Mouse (Mus musculus) testis, adult 2 months (tissue): ENCODE results near the gene Leng8. TPM values are rescaled to one million over a fixed set of nuclear protein-coding genes. Genes with fewer than 3 reads are reported as not detected.
A peak's percentile ranks its signal among the peaks of the same experiment; 100 is the strongest.

Source experiments
- H3K27ac ChIP-seq: fragments of 200-500 bp; 2 replicates; pipeline ENCODE4 v1.5.1; 2012; ENCODE audit warnings: low read depth, low read length; ENCODE audit not compliant: control insufficient read depth, insufficient read depth
- H3K27me3 ChIP-seq: fragments of 200-500 bp; 2 replicates; pipeline ENCODE4 v1.6.1; 2012; ENCODE audit warnings: mild to moderate bottlenecking, low read length, moderate library complexity; ENCODE audit not compliant: control insufficient read depth, insufficient read depth
- H3K36me3 ChIP-seq: fragments of 200-500 bp; 2 replicates; pipeline ENCODE4 v1.6.1; 2012; ENCODE audit warnings: mild to moderate bottlenecking, low read length; ENCODE audit not compliant: control insufficient read depth, insufficient read depth
- H3K4me1 ChIP-seq: fragments of 200-500 bp; 2 replicates; pipeline ENCODE4 v1.6.1; 2012; ENCODE audit warnings: low read length; ENCODE audit not compliant: control insufficient read depth, insufficient read depth
- H3K4me3 ChIP-seq: fragments of 200-500 bp; 2 replicates; pipeline ENCODE4 v1.5.1; 2012; ENCODE audit warnings: low read depth, mild to moderate bottlenecking, low read length, moderate library complexity, mixed read lengths; ENCODE audit not compliant: control insufficient read depth
- CTCF ChIP-seq: fragments of 200-500 bp; IDR thresholded peaks from 2 replicates; pipeline ENCODE4 v1.5.1; 2012; ENCODE audit warnings: low read depth, mild to moderate bottlenecking, inconsistent platforms, low read length, moderate library complexity; ENCODE audit not compliant: control insufficient read depth, insufficient read depth, insufficient replicate concordance
- POLR2A ChIP-seq: fragments of 200-500 bp; IDR thresholded peaks from 2 replicates; pipeline ENCODE4 v1.6.1; 2012; ENCODE audit warnings: low read depth, mild to moderate bottlenecking, inconsistent platforms, low read length, moderate library complexity; ENCODE audit not compliant: control insufficient read depth
- polyA plus RNA-seq: library from polyadenylated mRNA; depleted of rRNA; stranded (reverse); fragments of >200 nt; gene quantifications from 2 replicates; pipeline ENCODE4 v1.2.3, GENCODE M21; 2012

Leng8 gene
- polyA plus RNA-seq, 1 experiment, result 559 TPM

DNA sequence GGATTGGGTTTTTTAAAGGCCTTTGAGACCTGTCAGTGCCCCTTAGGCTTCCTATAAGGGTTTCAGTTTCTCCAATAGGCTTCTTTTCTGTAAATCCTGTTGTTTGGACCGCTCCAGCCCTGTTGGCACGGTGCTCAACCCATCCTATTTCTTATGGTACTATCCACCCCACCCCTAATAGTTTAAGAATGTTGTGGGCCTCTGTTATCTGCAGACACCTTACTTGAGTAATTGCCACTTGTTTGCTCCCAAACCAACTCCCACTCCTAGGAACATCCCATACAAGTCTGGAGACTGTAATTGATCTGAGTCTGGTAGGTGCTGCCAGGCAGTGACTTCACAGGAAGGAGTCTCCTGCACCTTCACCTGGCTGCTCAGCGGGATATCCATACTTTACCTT, 907 bp downstream of the Leng8 start:
- Histone ChIP-seq H3K4me3 (peak overlapping the region; percentile 94), H3K27me3 (no peaks in the 10 kb centered on the region), H3K4me1 (peaks cover 2% of the 10 kb centered on the region; the same call in 1 of the 2 replicates), H3K27ac (peak overlapping the region; percentile 99), H3K36me3 (no peaks in the 10 kb centered on the region; the same call in 1 of the 2 replicates)
- TF ChIP-seq CTCF (no peak), POLR2A (no peak)

DNA sequence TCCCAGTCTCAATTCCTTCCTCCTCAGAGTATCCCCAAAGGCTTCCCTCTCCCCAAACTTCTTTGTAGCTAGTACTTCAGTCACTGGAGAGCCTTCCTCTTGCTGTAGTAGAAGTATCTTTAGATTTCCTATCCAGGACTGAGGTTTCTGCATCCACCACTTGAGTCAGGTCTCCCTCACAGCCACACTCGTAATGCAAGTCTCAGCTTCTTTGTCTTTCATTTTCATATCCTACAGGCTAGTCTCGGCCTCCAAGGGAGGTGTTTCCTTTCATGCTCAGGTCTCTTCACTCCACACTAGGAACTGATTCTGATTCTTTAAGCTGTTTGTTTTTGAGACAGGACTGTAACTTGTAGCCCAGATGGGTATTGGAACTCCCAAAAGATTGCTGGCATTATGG, 1.3 kb downstream of the Leng8 start:
- Histone ChIP-seq H3K27ac (no peak overlapping the region), H3K27me3 (no peaks in the 10 kb centered on the region), H3K4me3 (peak overlapping the region; percentile 94), H3K4me1 (peaks cover 2% of the 10 kb centered on the region; the same call in 1 of the 2 replicates), H3K36me3 (no peaks in the 10 kb centered on the region; the same call in 1 of the 2 replicates)
- no peak for TF ChIP-seq POLR2A
- no peak for TF ChIP-seq CTCF

DNA sequence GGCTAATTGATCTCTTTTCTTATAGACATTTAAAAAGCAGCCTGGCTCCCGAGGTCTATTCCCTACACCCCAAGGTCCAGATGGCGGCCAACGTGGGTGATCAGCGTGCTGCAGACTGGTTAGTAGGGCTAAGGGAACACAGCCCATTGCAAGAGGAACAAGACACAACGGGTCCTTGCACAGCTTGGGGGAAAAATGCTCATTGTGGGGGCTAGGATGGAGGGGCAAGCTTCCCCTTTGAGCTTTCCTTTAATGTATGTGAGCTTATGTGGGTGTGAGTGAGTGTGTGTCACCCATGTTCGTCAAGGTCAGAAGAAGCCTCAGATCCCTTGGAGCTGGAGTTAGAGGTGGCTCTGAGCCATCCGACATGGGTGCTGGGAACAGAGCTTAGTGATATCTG, 1.8 kb downstream of the Leng8 start:
- no peak for TF ChIP-seq POLR2A
- TF ChIP-seq CTCF, result no peak
- peaks cover 2% of the 10 kb centered on the region; the same call in 1 of the 2 replicates for H3K4me1 ChIP-seq
- H3K36me3 ChIP-seq, result no peaks in the 10 kb centered on the region; the same call in 1 of the 2 replicates
- no peaks in the 10 kb centered on the region for H3K27me3 ChIP-seq
- peak overlapping the region; percentile 94 for H3K4me3 ChIP-seq
- no peak overlapping the region for H3K27ac ChIP-seq

DNA sequence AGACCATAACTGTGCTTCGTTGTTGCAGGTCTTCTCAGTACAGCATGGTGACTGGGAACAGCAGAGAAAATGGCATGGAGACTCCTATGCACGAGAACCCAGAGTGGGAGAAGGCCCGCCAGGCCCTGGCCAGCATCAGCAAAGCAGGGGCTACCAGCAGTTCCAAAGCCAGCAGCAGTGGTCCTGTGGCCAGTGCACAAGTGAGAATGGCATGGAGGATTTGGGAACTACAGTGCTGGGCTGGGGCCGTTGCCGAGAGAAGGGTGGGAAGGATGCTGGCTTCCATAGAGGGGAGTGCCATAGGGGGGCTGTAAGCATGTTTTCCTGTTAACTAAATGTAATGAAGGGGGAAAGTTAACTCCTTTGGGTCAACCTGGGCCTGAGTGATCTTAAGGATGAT, 2.6 kb downstream of the Leng8 start:
- Histone ChIP-seq H3K4me3 (no peak overlapping the region), H3K4me1 (no peaks in the 10 kb centered on the region), H3K27me3 (no peaks in the 10 kb centered on the region), H3K27ac (no peak overlapping the region), H3K36me3 (no peaks in the 10 kb centered on the region; the same call in none of the 2 replicates)
- no peak for TF ChIP-seq POLR2A
- TF ChIP-seq CTCF, result no peak

DNA sequence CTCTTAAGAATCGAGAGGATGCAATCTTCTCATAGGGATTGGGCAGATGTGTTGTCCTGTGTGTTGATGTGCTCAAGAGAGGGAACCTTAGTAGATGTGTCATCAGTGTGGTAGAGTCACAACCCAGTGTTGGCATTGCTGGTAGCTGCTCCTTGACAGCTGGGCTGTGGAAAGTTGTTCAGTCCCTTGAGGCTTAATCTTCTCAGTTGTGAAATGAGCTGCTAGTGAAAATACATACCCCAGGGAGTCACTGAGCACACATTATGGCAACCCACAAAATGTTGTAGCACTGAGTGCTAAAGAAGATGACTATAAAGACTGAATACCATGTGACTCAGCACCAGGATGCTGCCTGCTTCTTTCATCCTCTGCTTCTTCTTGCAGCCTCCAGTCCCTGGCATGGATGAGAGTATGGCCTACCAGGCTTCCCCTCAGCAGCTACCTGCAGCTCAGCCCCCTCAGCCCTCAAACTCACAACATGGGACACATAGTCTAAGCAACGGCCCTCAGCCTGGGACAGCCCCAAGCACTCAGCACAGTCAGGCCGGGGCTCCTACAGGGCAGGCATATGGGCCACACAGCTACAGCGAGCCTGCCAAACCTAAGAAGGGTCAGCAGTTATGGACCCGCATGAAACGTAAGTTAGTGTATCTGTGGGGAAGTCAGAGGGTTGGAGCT, 4.9 kb downstream of the Leng8 start:
- Histone ChIP-seq H3K27me3 (no peaks in the 10 kb centered on the region), H3K4me3 (no peak overlapping the region), H3K4me1 (peaks cover 3% of the 10 kb centered on the region; the same call in 1 of the 2 replicates), H3K36me3 (no peaks in the 10 kb centered on the region; the same call in none of the 2 replicates), H3K27ac (no peak overlapping the region)
- TF ChIP-seq POLR2A (no peak), CTCF (no peak)

DNA sequence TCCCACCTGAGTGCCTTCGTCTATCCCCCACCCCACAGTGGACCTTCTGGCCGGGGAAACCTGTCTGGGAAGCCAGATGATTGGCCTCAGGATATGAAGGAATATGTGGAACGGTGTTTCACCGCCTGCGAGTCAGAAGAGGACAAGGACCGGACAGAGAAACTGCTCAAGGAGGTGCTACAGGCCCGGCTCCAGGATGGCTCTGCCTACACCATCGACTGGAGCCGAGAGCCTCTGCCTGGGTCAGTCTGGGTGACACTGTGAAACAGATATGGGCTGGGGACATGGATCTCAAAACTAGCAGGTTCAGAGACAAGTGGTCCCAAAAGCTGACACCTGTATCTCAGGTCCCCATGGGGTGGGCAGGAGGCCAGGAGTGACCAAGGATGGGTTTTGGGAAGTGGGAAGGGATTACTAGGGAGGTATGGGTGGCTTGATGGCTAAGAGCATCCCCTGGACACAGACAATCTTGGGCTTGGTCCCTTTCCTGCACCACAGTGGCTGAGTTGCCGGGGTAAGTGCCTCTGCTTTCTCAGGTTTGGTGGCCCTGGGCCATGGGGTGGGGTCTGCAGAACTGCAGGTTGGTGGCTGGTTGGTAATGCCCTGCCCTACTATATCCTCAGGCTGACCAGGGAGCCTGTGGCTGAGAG, 6.1 kb downstream of the Leng8 start:
- TF ChIP-seq POLR2A, result no peak
- no peak for TF ChIP-seq CTCF

DNA sequence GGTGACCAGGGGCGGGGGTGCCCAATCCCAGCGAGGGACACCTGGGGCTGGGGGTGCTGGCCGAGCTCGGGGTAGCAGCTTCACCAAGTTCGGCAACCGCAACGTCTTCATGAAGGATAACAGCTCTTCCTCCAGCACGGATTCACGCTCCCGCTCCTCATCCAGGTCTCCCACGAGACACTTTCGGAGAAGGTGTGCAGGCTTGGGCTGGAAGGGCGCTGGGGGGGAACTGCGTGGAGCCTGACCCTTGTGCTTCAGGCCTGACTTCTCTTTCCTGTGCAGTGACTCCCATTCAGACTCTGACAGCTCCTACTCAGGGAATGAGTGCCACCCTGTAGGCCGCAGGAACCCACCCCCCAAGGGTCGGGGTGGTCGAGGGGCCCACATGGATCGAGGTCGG, 6.7 kb downstream of the Leng8 start:
- TF ChIP-seq CTCF, result no peak
- no peak for TF ChIP-seq POLR2A

More for the DNA sequence above, 6.1 kb downstream of the Leng8 start:
- H3K4me3 ChIP-seq, result no peak overlapping the region; the same call in 1 of the 2 replicates
- H3K36me3 ChIP-seq, result no peaks in the 10 kb centered on the region; the same call in none of the 2 replicates
- H3K27me3 ChIP-seq, result no peaks in the 10 kb centered on the region
- peaks cover 9% of the 10 kb centered on the region for H3K4me1 ChIP-seq
- H3K27ac ChIP-seq, result no peak overlapping the region

More for the DNA sequence above, 6.7 kb downstream of the Leng8 start:
- no peak overlapping the region; the same call in 1 of the 2 replicates for H3K4me3 ChIP-seq
- H3K4me1 ChIP-seq, result peaks cover 13% of the 10 kb centered on the region
- H3K27ac ChIP-seq, result no peak overlapping the region
- H3K36me3 ChIP-seq, result no peaks in the 10 kb centered on the region; the same call in none of the 2 replicates
- H3K27me3 ChIP-seq, result no peaks in the 10 kb centered on the region
